Mouse (Mus musculus) gastrocnemius, adult 2 months (tissue): ENCODE data around the gene Figla. TPM values are rescaled to one million over a fixed set of nuclear protein-coding genes. Genes with fewer than 3 reads are reported as not detected.
"Not testable (repeated sequence)": the region's sequence is repeated elsewhere in the genome, so short reads cannot be mapped to it uniquely, and the experiment has no call there.

Experiments
- DNase-seq: peaks from one replicate; pipeline ENCODE4 v3.0.0; 2022
- H3K27ac ChIP-seq: fragments of 200-600 bp; 2 replicates; pipeline ENCODE4 v1.8.1; 2022; ENCODE audit warnings: mild to moderate bottlenecking
- H3K4me3 ChIP-seq: fragments of 200-600 bp; 2 replicates; pipeline ENCODE4 v1.8.1; 2022; ENCODE audit warnings: mild to moderate bottlenecking, moderate library complexity
- CTCF ChIP-seq: fragments of 200-600 bp; IDR thresholded peaks from 2 replicates; pipeline ENCODE4 v1.8.1; 2022; ENCODE audit warnings: antibody characterized with exemption, mild to moderate bottlenecking, moderate library complexity
- intact Hi-C: fragments of 180-260 bp; cut with DNase I; formaldehyde crosslinking; loops from one replicate; pipeline ENCODE4 v1.15.1; 2025
- total RNA-seq, 2 experiments: library from RNA; stranded (reverse); gene quantifications; 2 replicates each; pipeline ENCODE4 v1.2.3; 2021

The Figla gene
- total RNA-seq, 2 experiments from 2014 or later, result not detected

DNA sequence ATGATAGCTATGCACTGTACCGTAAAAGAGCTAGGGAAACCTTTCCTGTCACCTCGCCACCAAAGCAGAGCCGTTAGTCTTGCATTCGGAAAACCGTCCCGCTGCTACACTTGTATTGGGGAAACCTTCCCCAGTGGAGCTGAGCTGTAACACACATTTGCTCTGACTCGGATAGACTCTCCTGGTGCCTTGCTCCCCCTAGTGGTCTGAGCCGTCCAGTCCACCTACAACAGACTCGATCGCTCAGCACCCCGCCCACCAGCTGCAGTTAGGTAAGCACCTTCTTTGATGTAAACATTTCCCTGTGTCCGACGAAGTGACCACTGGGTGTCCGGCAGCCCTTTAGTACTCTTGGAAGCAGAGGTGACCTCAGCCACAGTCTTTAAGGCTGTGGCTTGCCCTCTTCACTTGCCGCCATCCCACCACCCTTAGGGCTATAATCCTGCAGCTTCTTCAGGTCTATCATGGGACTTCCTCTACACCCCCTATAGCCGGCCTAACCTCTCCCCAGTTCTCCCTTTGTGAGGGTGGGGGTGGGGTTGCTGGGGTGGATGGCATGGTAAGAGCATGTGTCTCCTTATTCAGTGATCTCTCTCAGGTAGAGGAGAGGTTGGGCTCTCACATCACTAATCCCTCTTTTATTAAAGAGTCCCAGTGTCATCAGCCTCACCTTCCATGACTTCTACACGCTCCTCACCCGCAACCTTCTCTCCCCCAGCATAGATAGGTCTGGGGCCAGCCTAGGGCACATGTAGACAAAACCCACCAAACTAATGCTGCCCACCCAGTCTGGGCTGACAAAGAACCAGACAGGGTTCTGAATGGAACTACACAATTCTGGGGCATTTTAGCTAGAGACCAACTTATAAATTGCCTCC lies 11.5 kb upstream of the Figla start:
- DNase-seq, result peak; percentile 77
- TF ChIP-seq CTCF, result peak; percentile 84
- Histone ChIP-seq H3K4me3 (peak overlapping the region; percentile 43), H3K27ac (no peak overlapping the region)
- intact Hi-C loops, result loop anchor here (5.0 to 10.0 kb wide), 2 partner anchors 67 to 170 kb away; partner anchors contain the start of gene Nat8

- DNase-seq, result peak; percentile 34
- peak; percentile 86 for TF ChIP-seq CTCF
- no peak overlapping the region for H3K27ac ChIP-seq
- H3K4me3 ChIP-seq, result no peak overlapping the region
- intact Hi-C loops, result loop anchor here (5.0 to 10.0 kb wide), 2 partner anchors 73 to 175 kb away; partner anchors contain the start of gene Nat8
Observed at GRCm38 (mm10) chr6:86009980-86010379, 6.0 kb upstream of the Figla start.

- H3K27ac ChIP-seq, DNase-seq, intact Hi-C loops, H3K4me3 ChIP-seq: not testable (repeated sequence)
Observed at GRCm38 (mm10) chr6:86014812-86015211, 1.2 kb upstream of the Figla start.

DNA sequence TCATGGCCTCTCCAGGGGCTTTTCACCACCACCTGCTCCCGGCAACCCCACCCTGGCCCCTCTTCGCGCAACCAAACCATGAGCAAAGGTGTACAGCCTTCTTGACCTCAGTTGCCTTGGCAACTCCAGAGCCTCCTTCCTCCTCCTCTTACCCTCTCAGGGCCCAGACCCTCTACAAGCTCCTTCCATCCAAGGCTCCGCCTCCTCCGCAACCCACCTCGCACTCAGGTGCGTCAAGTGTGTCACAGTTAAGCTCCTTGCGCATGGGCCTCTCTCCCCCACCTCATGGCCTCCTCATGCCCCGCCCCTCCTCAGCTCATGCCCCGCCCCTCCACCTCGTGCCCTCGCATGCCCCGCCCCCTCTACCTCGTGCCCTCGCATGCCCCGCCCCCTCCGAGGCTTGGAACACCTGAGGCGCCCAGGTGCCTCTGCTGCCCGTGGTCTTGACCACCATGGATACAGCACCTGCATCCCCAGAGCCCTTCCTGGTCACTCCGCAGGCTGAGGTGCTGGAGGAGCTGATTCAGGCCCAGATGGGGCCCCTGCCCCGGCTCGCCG lies 901 bp downstream of the Figla start:
- H3K4me3 ChIP-seq, result no peak overlapping the region
- no peak overlapping the region for H3K27ac ChIP-seq
- no peak for TF ChIP-seq CTCF
- no peak for DNase-seq
- intact Hi-C loops, result no loop called here

DNA sequence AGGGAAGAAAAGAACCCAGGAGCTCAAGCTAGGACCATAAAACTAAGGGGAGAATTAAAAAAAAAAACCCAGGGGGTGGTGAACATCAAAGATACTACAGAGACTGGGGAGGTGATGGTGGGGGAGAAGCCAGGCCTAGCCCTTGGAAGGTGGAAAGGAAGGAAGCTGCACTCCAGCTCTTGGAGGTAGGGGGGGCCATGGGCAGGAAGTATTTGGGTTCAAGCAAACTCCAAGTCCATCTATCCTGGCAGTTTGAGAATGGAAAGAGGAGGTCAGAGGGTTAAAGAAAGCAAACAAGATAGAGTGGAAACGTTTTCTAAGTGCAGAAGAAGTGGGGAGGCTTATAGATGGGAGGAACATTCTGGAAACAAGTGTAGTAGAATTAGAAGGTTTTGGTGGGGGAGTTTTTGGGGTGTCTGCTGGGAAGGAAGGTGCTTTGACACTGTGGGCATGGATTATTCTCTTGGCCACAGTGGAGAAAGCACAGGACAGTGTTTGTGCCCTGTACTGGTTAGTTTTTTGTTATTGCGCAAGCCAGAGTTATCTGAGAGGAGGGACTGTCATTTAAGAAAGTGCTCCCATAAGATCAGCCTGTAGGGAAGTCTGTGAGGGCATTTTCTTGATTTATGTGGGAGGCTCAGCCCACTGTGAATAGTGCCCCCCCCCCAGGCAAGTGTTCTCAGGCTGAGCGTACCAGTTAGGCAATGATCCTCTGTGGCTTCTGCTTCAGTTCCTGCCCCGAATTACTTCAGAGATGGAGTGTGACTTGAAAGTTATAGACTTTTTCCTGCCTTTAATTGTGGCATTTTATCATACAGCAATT lies 3.7 kb downstream of the Figla start:
- intact Hi-C loops, result loop anchor here (2.0 kb wide), 1 partner anchor 65 kb away; no protein-coding TSS in a partner anchor
- Histone ChIP-seq H3K27ac (no peak overlapping the region), H3K4me3 (no peak overlapping the region)
- no peak for TF ChIP-seq CTCF
- DNase-seq, result no peak

DNA sequence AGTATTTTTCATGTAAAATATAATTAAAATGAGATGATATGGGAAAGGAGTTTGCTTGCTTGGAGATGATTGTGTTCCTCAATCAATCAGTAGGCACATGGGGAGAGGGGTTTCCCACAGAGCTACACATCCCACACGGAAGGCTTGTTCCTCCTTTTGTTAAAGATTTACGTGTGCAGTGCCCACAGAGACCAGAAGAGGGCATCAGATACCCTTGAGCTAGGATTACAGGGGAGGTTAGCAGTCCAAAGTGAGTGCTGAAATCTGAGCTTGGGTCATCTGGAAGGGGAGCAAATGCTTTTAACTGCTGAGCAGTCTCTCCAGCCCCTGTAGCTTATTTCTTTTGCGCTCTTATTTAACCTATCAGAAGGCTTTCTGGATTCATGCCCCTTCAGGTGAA lies 5.0 kb downstream of the Figla start:
- DNase-seq, result peak; percentile 30
- intact Hi-C loops, result loop anchor here (2.0 kb wide), 1 partner anchor 64 kb away; no protein-coding TSS in a partner anchor

GRCm38 (mm10) chr6:86026632-86027292 lies 10.8 kb downstream of the Figla start:
- DNase-seq, result no peak
- TF ChIP-seq CTCF, result no peak
- intact Hi-C loops, result no loop called here
- no peak overlapping the region for H3K4me3 ChIP-seq
- H3K27ac ChIP-seq, result no peak overlapping the region

More for the DNA sequence above, 5.0 kb downstream of the Figla start:
- TF ChIP-seq CTCF, result peak; percentile 68
- H3K27ac ChIP-seq, result no peak overlapping the region
- H3K4me3 ChIP-seq, result no peak overlapping the region

GRCm38 (mm10) chr6:86028150-86028549 lies 12.2 kb downstream of the Figla start:
- no peak for TF ChIP-seq CTCF
- DNase-seq, result no peak
- no peak overlapping the region for H3K4me3 ChIP-seq
- no peak overlapping the region for H3K27ac ChIP-seq
- intact Hi-C loops, result no loop called here

GRCm38 (mm10) chr6:86028601-86029322 lies 12.8 kb downstream of the Figla start, which contains the start of gene Add2:
Add2 (plus strand) TSS chr6:86028681.
- intact Hi-C loops, result no loop called here
- DNase-seq, result no peak
- no peak; the same call in 1 of the 2 replicates for TF ChIP-seq CTCF
- no peak within 1 kb of the TSS for H3K27ac ChIP-seq
- H3K4me3 ChIP-seq, result peak within 1 kb of the TSS; percentile 52

- Histone ChIP-seq H3K4me3 (no peak overlapping the region; the same call in 1 of the 2 replicates), H3K27ac (no peak overlapping the region)
- no peak for TF ChIP-seq CTCF
- DNase-seq, result no peak
- intact Hi-C loops, result no loop called here
Observed at GRCm38 (mm10) chr6:86029323-86029713, 13.3 kb downstream of the Figla start.

- intact Hi-C loops, result loop anchor here (10.0 kb wide), 1 partner anchor 323 kb away; no protein-coding TSS in a partner anchor
- no peak overlapping the region for H3K4me3 ChIP-seq
- H3K27ac ChIP-seq, result no peak overlapping the region
- DNase-seq, result no peak
- no peak for TF ChIP-seq CTCF
Observed at GRCm38 (mm10) chr6:86031527-86031926, 15.6 kb downstream of the Figla start.
